Mouse (Mus musculus) neural tube, embryonic 11.5 days (tissue): ENCODE data around the gene Syt9. TPM values are rescaled to one million over a fixed set of nuclear protein-coding genes. Genes with fewer than 3 reads are reported as not detected.

Experiments used
- ATAC-seq: fragments of 200-750 bp; cut with Nextera tagmentation; 2 replicates; pipeline ENCODE4 v1.8.0; 2017; ENCODE audit warnings: moderate number of reproducible peaks, mild to moderate bottlenecking, moderate TSS enrichment, moderate library complexity; ENCODE audit not compliant: insufficient read depth, low FRiP score, low TSS enrichment
- DNase-seq: peaks from one replicate; pipeline ENCODE4 v3.0.0-alpha.2; 2015; ENCODE audit warnings: low spot score
- H3K27ac ChIP-seq: fragments of 300-500 bp; sonication (generic); 2 replicates; pipeline ENCODE4 v1.5.1; 2014; ENCODE audit warnings: low read depth, mild to moderate bottlenecking, low read length
- H3K27me3 ChIP-seq: fragments of 300-500 bp; sonication (generic); 2 replicates; pipeline ENCODE4 v1.6.1; 2014; ENCODE audit warnings: mild to moderate bottlenecking, low read length, mixed read lengths; ENCODE audit not compliant: control insufficient read depth, insufficient read depth
- H3K36me3 ChIP-seq: fragments of 300-500 bp; sonication (generic); 2 replicates; pipeline ENCODE4 v1.6.1; 2014; ENCODE audit warnings: mild to moderate bottlenecking, low read length, moderate library complexity, mixed read lengths; ENCODE audit not compliant: control insufficient read depth, insufficient read depth
- H3K4me1 ChIP-seq: fragments of 300-500 bp; sonication (generic); 2 replicates; pipeline ENCODE4 v1.6.1; 2014; ENCODE audit warnings: low read length, mixed read lengths; ENCODE audit not compliant: control insufficient read depth, insufficient read depth
- H3K4me2 ChIP-seq: fragments of 300-500 bp; sonication (generic); 2 replicates; pipeline ENCODE4 v1.6.1; 2014; ENCODE audit warnings: low read depth, mild to moderate bottlenecking, moderate library complexity
- H3K4me3 ChIP-seq: fragments of 300-500 bp; sonication (generic); 2 replicates; pipeline ENCODE4 v1.5.1; 2014; ENCODE audit warnings: low read depth, low read length
- H3K9ac ChIP-seq: fragments of 300-500 bp; sonication (generic); 2 replicates; pipeline ENCODE4 v1.6.1; 2014; ENCODE audit warnings: mild to moderate bottlenecking, low read length
- H3K9me3 ChIP-seq: fragments of 300-500 bp; sonication (generic); 2 replicates; pipeline ENCODE4 v1.6.1; 2016; ENCODE audit warnings: low read length; ENCODE audit not compliant: control insufficient read depth
- WGBS: fragments of 180-500 bp; shearing (Covaris S2); extraction: QIAGEN DNeasy Blood & Tissue Kit; methylation state at CpG from one replicate; pipeline ENCODE4 v1.1.7; 2014; 5-methylcytosine and 5-hydroxymethylcytosine counted together
- polyA plus RNA-seq: library from polyadenylated mRNA; unstranded; fragments of >200 nt; fragmentation: Nextera tagmentation; extraction: Ambion mirVana; gene quantifications from 2 replicates; pipeline ENCODE4 v1.2.1, GENCODE M21; 2014

Gene Syt9
- polyA plus RNA-seq, 1 experiment from 2014 or later, result 4.4 TPM

DNA sequence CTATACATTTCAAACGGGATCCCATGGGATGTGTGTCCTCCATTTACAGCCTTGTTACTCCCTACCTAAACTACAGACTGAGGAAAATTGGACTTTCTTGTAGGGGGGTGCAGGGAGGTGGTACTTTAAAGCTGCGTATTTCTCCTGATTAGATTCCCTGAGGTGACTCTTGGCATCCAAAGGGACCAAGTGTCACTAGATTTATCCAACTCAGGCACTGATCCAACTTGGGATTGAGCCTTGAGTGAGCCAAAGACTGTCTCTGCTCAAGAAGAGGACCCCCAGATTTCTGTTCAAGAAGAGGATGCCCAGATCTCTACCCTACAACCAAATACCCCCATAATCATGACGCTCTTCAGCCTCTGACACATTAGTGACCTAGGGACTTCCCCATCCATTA, 66.9 kb downstream of the Syt9 start:
- H3K4me1 ChIP-seq, result no peaks in the 10 kb centered on the region
- 87% methylated on average over 3 of the region's 3 CpGs for WGBS
- H3K4me2 ChIP-seq, result no peak overlapping the region
- no peaks in the 10 kb centered on the region for H3K9me3 ChIP-seq
- no peak for DNase-seq
- no peak for ATAC-seq
- no peak overlapping the region for H3K9ac ChIP-seq
- H3K27ac ChIP-seq, result no peak overlapping the region
- no peaks in the 10 kb centered on the region for H3K27me3 ChIP-seq
- no peak overlapping the region for H3K4me3 ChIP-seq
- no peaks in the 10 kb centered on the region for H3K36me3 ChIP-seq

- H3K4me1 ChIP-seq, result no peaks in the 10 kb centered on the region
- no peaks in the 10 kb centered on the region for H3K36me3 ChIP-seq
- H3K27ac ChIP-seq, result no peak overlapping the region
- no peak overlapping the region for H3K9ac ChIP-seq
- H3K4me3 ChIP-seq, result no peak overlapping the region
- H3K9me3 ChIP-seq, result no peaks in the 10 kb centered on the region
- H3K4me2 ChIP-seq, result no peak overlapping the region
- DNase-seq (no peak), ATAC-seq (no peak)
- no peaks in the 10 kb centered on the region for H3K27me3 ChIP-seq
Measured at GRCm38 (mm10) chr7:107444579-107444978, 74.1 kb downstream of the Syt9 start.

DNA sequence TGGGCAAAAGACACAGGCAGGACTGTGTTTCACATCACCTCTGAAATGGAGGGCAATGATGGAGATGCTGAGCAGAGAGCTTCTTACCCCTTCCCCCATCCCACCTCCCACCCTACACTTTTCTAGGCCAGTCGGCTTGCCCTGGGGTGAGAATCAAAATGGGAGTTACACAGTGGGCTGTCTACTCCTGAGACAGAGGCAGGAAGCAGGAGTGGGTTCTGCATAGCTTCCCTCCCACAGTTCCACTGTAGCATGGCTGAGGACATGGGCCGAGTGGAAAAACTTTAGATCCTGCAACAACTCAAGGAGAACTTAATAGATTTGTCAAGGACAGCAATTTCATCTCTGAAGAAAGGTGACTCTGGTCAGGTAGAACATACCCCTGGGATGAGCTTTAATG, 84.1 kb downstream of the Syt9 start:
- Histone ChIP-seq H3K27ac (no peak overlapping the region), H3K4me3 (no peak overlapping the region), H3K9ac (no peak overlapping the region), H3K4me2 (no peak overlapping the region), H3K4me1 (no peaks in the 10 kb centered on the region), H3K27me3 (no peaks in the 10 kb centered on the region), H3K36me3 (no peaks in the 10 kb centered on the region), H3K9me3 (no peaks in the 10 kb centered on the region)
- DNase-seq (no peak), ATAC-seq (no peak)
- 86% methylated on average over 2 of the region's 2 CpGs for WGBS

DNA sequence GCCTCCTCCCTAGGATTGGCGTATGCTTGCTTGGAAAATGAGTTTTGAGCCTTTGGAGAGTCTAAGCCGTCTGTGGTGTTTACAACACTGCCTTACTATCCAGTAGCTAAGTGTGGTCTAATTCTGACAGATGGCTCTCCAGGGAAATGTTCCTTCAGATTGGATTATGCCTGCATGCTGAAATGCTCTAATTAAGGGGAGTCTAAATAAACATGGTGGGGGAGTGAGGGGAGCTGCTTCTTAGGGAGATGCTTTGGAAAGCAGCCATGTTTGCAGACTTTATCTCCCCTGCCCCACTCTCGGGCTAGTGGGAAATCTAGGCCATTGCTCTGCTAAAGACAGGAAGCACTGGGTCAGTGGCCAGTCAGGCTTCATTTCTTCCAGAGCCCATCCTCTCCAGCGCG, 84.6 kb downstream of the Syt9 start:
- H3K4me3 ChIP-seq, result no peak overlapping the region
- H3K36me3 ChIP-seq, result no peaks in the 10 kb centered on the region
- H3K9ac ChIP-seq, result no peak overlapping the region
- no peak for ATAC-seq
- no peaks in the 10 kb centered on the region for H3K9me3 ChIP-seq
- 65% methylated on average over 5 of the region's 5 CpGs for WGBS
- DNase-seq, result no peak
- no peak overlapping the region for H3K4me2 ChIP-seq
- H3K4me1 ChIP-seq, result no peaks in the 10 kb centered on the region
- no peaks in the 10 kb centered on the region for H3K27me3 ChIP-seq
- H3K27ac ChIP-seq, result no peak overlapping the region

DNA sequence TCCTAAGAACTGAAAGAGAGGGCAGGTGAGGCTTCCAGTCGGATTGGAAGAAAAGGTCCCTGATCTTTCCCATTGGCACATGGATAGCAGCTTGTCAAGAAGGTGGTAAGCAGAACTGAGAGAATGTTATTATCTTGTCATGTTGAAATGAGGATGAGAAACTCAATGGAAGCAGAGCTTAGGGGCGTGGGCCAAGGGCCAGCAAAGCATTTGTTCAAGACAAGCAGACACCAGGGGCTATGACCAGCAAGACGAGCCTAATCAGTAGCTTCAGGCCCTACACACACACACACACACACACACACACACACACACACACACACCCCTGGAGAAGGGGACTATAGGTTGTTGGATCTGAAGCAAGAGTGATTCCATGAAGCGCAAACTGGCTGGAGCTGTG, 90.6 kb downstream of the Syt9 start:
- Histone ChIP-seq H3K4me1 (no peaks in the 10 kb centered on the region), H3K4me3 (no peak overlapping the region), H3K9ac (no peak overlapping the region), H3K4me2 (no peak overlapping the region), H3K27me3 (no peaks in the 10 kb centered on the region), H3K27ac (no peak overlapping the region), H3K36me3 (no peaks in the 10 kb centered on the region), H3K9me3 (no peaks in the 10 kb centered on the region)
- WGBS, result 73% methylated on average over 4 of the region's 4 CpGs
- ATAC-seq, result no peak
- no peak for DNase-seq

DNA sequence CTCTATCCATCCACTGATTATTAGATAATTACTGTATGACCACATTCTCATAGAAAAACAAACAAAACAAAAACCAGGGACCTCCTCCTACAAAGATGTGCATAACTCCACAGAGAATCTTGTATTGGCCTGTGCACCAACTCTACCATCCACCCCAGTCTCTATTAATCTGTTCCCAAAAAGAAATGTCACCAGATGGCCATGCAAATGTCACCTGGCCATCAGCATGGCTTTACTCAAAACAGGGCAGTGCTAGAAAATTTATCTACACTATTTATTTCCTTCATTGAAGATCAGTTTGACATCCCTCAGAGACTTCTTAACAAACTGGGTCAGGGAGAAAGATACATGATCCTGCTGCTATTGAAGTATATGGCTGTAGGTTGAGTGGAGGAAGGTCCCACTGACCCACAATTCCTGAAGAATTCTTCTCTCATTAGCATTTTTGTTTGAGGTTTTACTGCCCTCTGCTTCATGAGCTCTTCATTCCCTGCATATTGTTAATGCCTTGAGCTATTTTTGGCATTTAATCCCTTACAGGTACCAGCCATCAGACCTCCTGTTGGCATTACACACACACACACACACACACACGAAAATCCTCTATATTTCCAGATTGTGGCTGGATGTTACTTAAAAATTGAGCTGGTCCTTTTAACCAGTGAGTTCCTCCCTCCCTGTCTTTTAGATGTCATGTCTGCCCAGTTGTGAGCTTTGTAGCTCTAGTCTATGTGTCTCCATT, 91.3 kb downstream of the Syt9 start:
- DNase-seq, result no peak
- no peak overlapping the region for H3K4me2 ChIP-seq
- H3K4me3 ChIP-seq, result no peak overlapping the region
- no peaks in the 10 kb centered on the region for H3K27me3 ChIP-seq
- no peaks in the 10 kb centered on the region for H3K9me3 ChIP-seq
- ATAC-seq, result no peak
- 76% methylated on average over 1 of the region's 1 CpGs for WGBS
- H3K27ac ChIP-seq, result no peak overlapping the region
- H3K36me3 ChIP-seq, result no peaks in the 10 kb centered on the region
- H3K4me1 ChIP-seq, result no peaks in the 10 kb centered on the region
- no peak overlapping the region for H3K9ac ChIP-seq

GRCm38 (mm10) chr7:107462962-107463361, 92.4 kb downstream of the Syt9 start:
- ATAC-seq, result no peak
- H3K27ac ChIP-seq, result no peak overlapping the region
- H3K4me3 ChIP-seq, result no peak overlapping the region
- no peaks in the 10 kb centered on the region for H3K27me3 ChIP-seq
- no peaks in the 10 kb centered on the region for H3K9me3 ChIP-seq
- H3K36me3 ChIP-seq, result no peaks in the 10 kb centered on the region
- WGBS, result 41% methylated on average over 3 of the region's 3 CpGs
- H3K9ac ChIP-seq, result no peak overlapping the region
- DNase-seq, result no peak
- H3K4me2 ChIP-seq, result no peak overlapping the region
- H3K4me1 ChIP-seq, result no peaks in the 10 kb centered on the region

DNA sequence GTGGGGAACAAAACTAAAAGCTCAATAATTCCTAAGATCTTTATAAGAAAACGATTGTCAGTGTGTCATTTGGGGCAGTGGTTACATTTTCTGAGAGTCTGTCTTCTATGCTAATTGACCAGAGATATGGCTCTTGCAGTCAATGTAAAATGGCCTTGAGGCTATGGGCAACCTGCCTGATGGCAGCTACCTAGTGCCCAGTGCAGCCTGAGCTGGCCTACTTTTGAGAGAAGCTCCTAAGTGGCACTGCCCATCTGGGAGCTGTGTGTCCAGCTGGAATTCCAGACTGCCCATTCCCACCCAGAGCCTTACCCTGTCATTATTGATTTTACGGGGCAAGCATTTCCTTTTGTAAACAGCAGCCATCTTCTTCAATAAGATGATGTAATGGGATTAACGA, 94.6 kb downstream of the Syt9 start:
- ATAC-seq, result no peak
- Histone ChIP-seq H3K27ac (no peak overlapping the region), H3K9me3 (no peaks in the 10 kb centered on the region), H3K4me3 (no peak overlapping the region), H3K4me2 (no peak overlapping the region), H3K4me1 (no peaks in the 10 kb centered on the region), H3K27me3 (no peaks in the 10 kb centered on the region), H3K9ac (no peak overlapping the region), H3K36me3 (no peaks in the 10 kb centered on the region)
- DNase-seq, result no peak
- 73% methylated on average over 3 of the region's 3 CpGs for WGBS
